ENCODE assay signal across 14 mouse cellular contexts in genomic region chr8:60949859-60950258, GRCm38 (mm10). TPM values are rescaled to one million over a fixed set of nuclear protein-coding genes. Genes with fewer than 3 reads are reported as not detected.
DNase-seq lines count a peak whose midpoint lies in the region; ATAC-seq lines count a peak whose summit lies in the region.
"Had no signal": no experiment of that assay in that cellular context is flagged by ENCODE, and none has a peak within 500 bp of the region (broad histone marks: within the 10 kb centered on the region; RNA-seq: fewer than 3 reads in every experiment).

No protein-coding gene starts in this region.

- DNase-seq in heart, adult 8-10 months (ENCODE audit: low spot score) = peak; percentile 26
- no peak for DNase-seq in heart, adult 11 months
- peak; percentile 12 for DNase-seq in retina, postnatal 1 day
- DNase-seq in retina, embryonic 14.5 days (ENCODE audit: low spot score) = no peak
- no peak for DNase-seq in spleen, postnatal 14 days (ENCODE audit: low spot score in 2 of 2)
- no peak for DNase-seq in thymus, postnatal 36 days
- DNase-seq: cerebellum, adult 2 months; lung, adult 2 months; thymus, adult 18-20 months had no signal

- no peaks in the 10 kb centered on the region for H3K9me3 ChIP-seq in liver, embryonic 12.5 days (replicated peaks)
- H3K9me3 ChIP-seq: embryonic facial prominence, embryonic 15.5 days; megakaryocyte, embryonic 14.5 days; neural tube, embryonic 13.5 days had no signal

- H3K4me3 ChIP-seq in liver, embryonic 12.5 days = no peak overlapping the region
- H3K4me3 ChIP-seq: embryonic facial prominence, embryonic 15.5 days; megakaryocyte, embryonic 14.5 days; neural tube, embryonic 13.5 days had no signal

- peak overlapping the region; percentile 46 for H3K27ac ChIP-seq in liver, embryonic 12.5 days
- H3K27ac ChIP-seq: embryonic facial prominence, embryonic 15.5 days; neural tube, embryonic 13.5 days had no signal

- H3K4me2 ChIP-seq in liver, embryonic 12.5 days = peak overlapping the region; percentile 31
- H3K4me2 ChIP-seq: embryonic facial prominence, embryonic 15.5 days; neural tube, embryonic 13.5 days had no signal

- peaks cover 52% of the 10 kb centered on the region for H3K4me1 ChIP-seq in liver, embryonic 12.5 days

- H3K36me3 ChIP-seq in liver, embryonic 12.5 days = no peaks in the 10 kb centered on the region
- H3K36me3 ChIP-seq: embryonic facial prominence, embryonic 15.5 days; neural tube, embryonic 13.5 days had no signal

- no peak overlapping the region for H3K9ac ChIP-seq in liver, embryonic 12.5 days
- H3K9ac ChIP-seq: embryonic facial prominence, embryonic 15.5 days; neural tube, embryonic 13.5 days had no signal

- ATAC-seq in liver, embryonic 12.5 days = no peak
- ATAC-seq: hindbrain, embryonic 16.5 days had no signal

- no peaks in the 10 kb centered on the region for H3K27me3 ChIP-seq in liver, embryonic 12.5 days (replicated peaks)
- H3K27me3 ChIP-seq: embryonic facial prominence, embryonic 15.5 days; megakaryocyte, embryonic 14.5 days; neural tube, embryonic 13.5 days had no signal

- 36% methylated on average over 4 of the region's 4 CpGs for WGBS in liver, embryonic 12.5 days (ENCODE audit: insufficient replicate concordance)

RNA-seq across cellular contexts. Expression of gene Clcn3, which starts 33.2 kb away (rescaled TPM):
- 10 to 100 TPM; 31.9 to 36.9 (median 36.6) TPM for total RNA-seq in heart, adult 8-10 months (2022)
- 43.8 and 44.9 TPM in 2 replicates for polyA plus RNA-seq in liver, embryonic 12.5 days (2016; fragmentation: Nextera tagmentation; extraction: Ambion mirVana)

RNA-seq across cellular contexts. Expression of gene Nek1, which starts 43.1 kb away (rescaled TPM):
- total RNA-seq in heart, adult 8-10 months (2022) = 10 to 100 TPM in 1 of 4 experiments, 1 to 10 TPM in 3; 9.6 to 10.0 (median 9.8) TPM
- 10.1 and 10.6 TPM in 2 replicates for polyA plus RNA-seq in liver, embryonic 12.5 days (2016; fragmentation: Nextera tagmentation; extraction: Ambion mirVana)

RNA-seq across cellular contexts. Expression of gene Hpf1, which starts 59.6 kb away (rescaled TPM):
- total RNA-seq in heart, adult 8-10 months (2022) = 10 to 100 TPM; 16.5 to 23.0 (median 18.8) TPM
- 110 and 120 TPM in 2 replicates for polyA plus RNA-seq in liver, embryonic 12.5 days (2016; fragmentation: Nextera tagmentation; extraction: Ambion mirVana)

Comparison
In these comparisons a context has a peak if more than half of its experiments do, and no peak if none do; other contexts are left out.
1. DNase-seq: peak in heart, adult 8-10 months (single experiment) and retina, postnatal 1 day (single experiment); none in heart, adult 11 months (single experiment), retina, embryonic 14.5 days (single experiment), spleen, postnatal 14 days (0 of 2) and thymus, postnatal 36 days (0 of 2).